Mouse (Mus musculus) heart, embryonic 16.5 days (tissue): ENCODE data around the gene Cd300ld2. TPM values are rescaled to one million over a fixed set of nuclear protein-coding genes. Genes with fewer than 3 reads are reported as not detected.
"Not testable (repeated sequence)": the region's sequence is repeated elsewhere in the genome, so short reads cannot be mapped to it uniquely, and the experiment has no call there.

Experiments
- ATAC-seq: fragments of 200-750 bp; cut with Nextera tagmentation; replicated peaks from 2 replicates; pipeline ENCODE4 v1.8.0; 2017; ENCODE audit warnings: moderate number of reproducible peaks; ENCODE audit not compliant: insufficient read depth, low FRiP score; ENCODE audit errors: extremely low read depth
- H3K27ac ChIP-seq: fragments of 300-500 bp; sonication (generic); 2 replicates; pipeline ENCODE4 v1.5.1; 2014; ENCODE audit warnings: mild to moderate bottlenecking, low read length, control low read depth, moderate library complexity
- H3K27me3 ChIP-seq: fragments of 300-500 bp; sonication (generic); 2 replicates; pipeline ENCODE4 v1.6.1; 2014; ENCODE audit warnings: low read length, mixed read lengths; ENCODE audit not compliant: control insufficient read depth, insufficient read depth
- H3K36me3 ChIP-seq: fragments of 300-500 bp; sonication (generic); 2 replicates; pipeline ENCODE4 v1.6.1; 2014; ENCODE audit not compliant: control insufficient read depth, insufficient read depth
- H3K4me1 ChIP-seq: fragments of 300-500 bp; sonication (generic); 2 replicates; pipeline ENCODE4 v1.6.1; 2014; ENCODE audit warnings: low read length, mixed read lengths; ENCODE audit not compliant: control insufficient read depth, insufficient read depth
- H3K4me2 ChIP-seq: fragments of 300-500 bp; sonication (generic); 2 replicates; pipeline ENCODE4 v1.6.1; 2014; ENCODE audit warnings: low read depth, mild to moderate bottlenecking, control low read depth, low read length
- H3K4me3 ChIP-seq: fragments of 300-500 bp; sonication (generic); 2 replicates; pipeline ENCODE4 v1.5.1; 2014; ENCODE audit warnings: mild to moderate bottlenecking, control low read depth, low read length
- H3K9ac ChIP-seq: fragments of 300-500 bp; sonication (generic); 2 replicates; pipeline ENCODE4 v1.6.1; 2014; ENCODE audit warnings: low read length, control low read depth
- H3K9me3 ChIP-seq: fragments of 300-500 bp; sonication (generic); replicated peaks from 2 replicates; pipeline ENCODE4 v1.6.1; 2016; ENCODE audit warnings: low read length; ENCODE audit not compliant: control insufficient read depth
- WGBS: fragments of 180-500 bp; shearing (Covaris S2); extraction: QIAGEN DNeasy Blood & Tissue Kit; methylation state at CpG from one replicate; pipeline ENCODE4 v1.1.7; 2014; 5-methylcytosine and 5-hydroxymethylcytosine counted together
- polyA plus RNA-seq: library from polyadenylated mRNA; unstranded; fragments of >200 nt; fragmentation: Nextera tagmentation; extraction: Ambion mirVana; gene quantifications from 2 replicates; pipeline ENCODE4 v1.2.1, GENCODE M21; 2015

Cd300ld2 gene
- polyA plus RNA-seq = not detected in 2 replicates

DNA sequence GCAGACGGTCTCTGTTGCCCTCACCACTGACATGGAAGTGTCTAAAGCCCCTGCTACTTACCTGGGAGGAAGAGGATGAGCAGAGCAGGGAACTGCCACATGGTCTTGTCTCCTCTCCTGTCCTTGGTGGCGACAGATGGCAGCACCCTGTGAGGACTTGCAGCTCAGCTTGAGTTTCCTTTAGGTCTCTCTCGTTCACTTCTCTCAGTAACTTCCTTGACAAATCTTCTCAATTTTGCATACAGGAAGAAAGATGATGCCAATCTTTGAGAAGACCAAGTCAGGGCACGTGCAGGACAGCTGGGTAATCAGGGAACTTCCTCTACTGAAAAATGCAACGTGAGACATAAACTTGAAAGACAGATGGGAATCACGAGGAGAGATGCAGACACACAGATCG, at the start of gene Cd300ld2:
Gene Cd300ld2 (minus strand): TSS at position 101 of the 400 bp plus-strand sequence.
- not testable (repeated sequence) for H3K4me3 ChIP-seq, H3K36me3 ChIP-seq, H3K9me3 ChIP-seq, ATAC-seq, H3K27ac ChIP-seq, H3K4me2 ChIP-seq, H3K9ac ChIP-seq, H3K4me1 ChIP-seq, H3K27me3 ChIP-seq
- no CpG with 5 or more reads among the region's 7 CpGs for WGBS

- WGBS = 32% methylated on average over 5 of the region's 5 CpGs
- Histone ChIP-seq H3K4me1 (no peaks in the 10 kb centered on the region), H3K9ac (no peak within 1 kb of the TSS), H3K27ac (no peak within 1 kb of the TSS), H3K36me3 (no peaks in the 10 kb centered on the region), H3K9me3 (no peaks in the 10 kb centered on the region), H3K4me3 (no peak within 1 kb of the TSS), H3K27me3 (no peaks in the 10 kb centered on the region), H3K4me2 (no peak within 1 kb of the TSS)
- ATAC-seq = no peak
Measured at GRCm38 (mm10) chr11:115062077-115062476, 46.1 kb upstream of the Cd300ld2 start, which contains the start of gene Cd300e. Gene Cd300e, minus strand, starts transcription at chr11:115062177.

DNA sequence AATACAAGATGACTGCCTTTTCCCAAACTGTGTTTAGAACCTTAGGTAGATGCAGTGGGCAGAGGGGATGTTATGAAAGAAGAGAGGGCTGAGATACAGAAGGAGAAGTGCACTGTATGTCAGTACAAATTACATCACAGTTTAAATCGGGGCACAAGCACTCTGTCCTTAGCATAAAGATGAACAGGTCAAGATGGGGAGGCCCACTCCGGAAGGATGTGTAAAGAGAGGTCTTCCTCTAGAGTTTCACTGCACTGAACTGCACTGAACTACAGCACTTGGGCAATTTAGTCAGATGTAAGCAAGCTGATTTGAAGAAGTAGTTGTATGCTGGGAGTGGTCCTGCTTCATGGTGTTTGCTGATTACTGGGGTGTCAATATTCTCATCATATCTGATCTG, 43.8 kb upstream of the Cd300ld2 start:
- Histone ChIP-seq H3K4me2 (no peak overlapping the region), H3K27ac (no peak overlapping the region), H3K4me1 (no peaks in the 10 kb centered on the region), H3K9me3 (no peaks in the 10 kb centered on the region), H3K36me3 (no peaks in the 10 kb centered on the region), H3K9ac (no peak overlapping the region), H3K4me3 (no peak overlapping the region), H3K27me3 (no peaks in the 10 kb centered on the region)
- ATAC-seq = no peak
- 66% methylated on average over 2 of the region's 2 CpGs for WGBS

- no peak overlapping the region for H3K27ac ChIP-seq
- H3K4me1 ChIP-seq = no peaks in the 10 kb centered on the region
- H3K27me3 ChIP-seq = no peaks in the 10 kb centered on the region
- H3K4me2 ChIP-seq = no peak overlapping the region
- no peak overlapping the region for H3K9ac ChIP-seq
- 60% methylated on average over 4 of the region's 4 CpGs for WGBS
- no peaks in the 10 kb centered on the region for H3K9me3 ChIP-seq
- H3K36me3 ChIP-seq = no peaks in the 10 kb centered on the region
- no peak overlapping the region for H3K4me3 ChIP-seq
- no peak for ATAC-seq
Measured at GRCm38 (mm10) chr11:115058701-115059100, 42.7 kb upstream of the Cd300ld2 start.

DNA sequence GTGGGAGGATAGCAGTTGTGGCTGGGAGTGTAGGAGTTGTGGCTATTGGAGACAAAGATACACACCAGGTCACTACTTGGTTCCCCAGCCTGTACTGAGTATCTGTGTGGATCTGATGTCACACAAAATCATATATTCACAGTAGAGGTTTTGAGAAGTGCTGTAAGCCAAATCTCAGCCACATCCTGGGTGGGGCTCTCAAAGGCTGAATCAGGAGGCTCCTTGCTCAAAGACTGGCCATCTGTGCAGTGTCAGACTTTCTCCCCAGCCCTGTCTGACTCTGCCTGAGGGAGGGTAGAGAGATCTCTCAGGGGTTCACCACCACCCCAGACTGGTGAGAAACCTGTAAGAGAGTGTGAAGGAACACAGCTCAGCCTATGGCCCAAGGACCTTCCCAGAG, 38.5 kb upstream of the Cd300ld2 start:
- no peak for ATAC-seq
- Histone ChIP-seq H3K4me3 (no peak overlapping the region), H3K9ac (no peak overlapping the region), H3K27ac (no peak overlapping the region), H3K9me3 (no peaks in the 10 kb centered on the region), H3K36me3 (no peaks in the 10 kb centered on the region), H3K4me1 (no peaks in the 10 kb centered on the region), H3K27me3 (no peaks in the 10 kb centered on the region), H3K4me2 (no peak overlapping the region)

- 94% methylated on average over 1 of the region's 1 CpGs for WGBS
- H3K36me3 ChIP-seq = no peaks in the 10 kb centered on the region
- H3K27me3 ChIP-seq = no peaks in the 10 kb centered on the region
- no peaks in the 10 kb centered on the region for H3K4me1 ChIP-seq
- H3K4me2 ChIP-seq = no peak overlapping the region
- no peak overlapping the region for H3K9ac ChIP-seq
- no peaks in the 10 kb centered on the region for H3K9me3 ChIP-seq
- H3K27ac ChIP-seq = no peak overlapping the region
- no peak overlapping the region for H3K4me3 ChIP-seq
- ATAC-seq = no peak
Measured at GRCm38 (mm10) chr11:115052991-115053390, 37.0 kb upstream of the Cd300ld2 start.

- no peaks in the 10 kb centered on the region for H3K36me3 ChIP-seq
- H3K27me3 ChIP-seq = no peaks in the 10 kb centered on the region
- no peak overlapping the region for H3K9ac ChIP-seq
- no peak for ATAC-seq
- no peak overlapping the region for H3K4me2 ChIP-seq
- H3K9me3 ChIP-seq = no peaks in the 10 kb centered on the region
- H3K27ac ChIP-seq = no peak overlapping the region
- H3K4me1 ChIP-seq = no peaks in the 10 kb centered on the region
- no peak overlapping the region for H3K4me3 ChIP-seq
- 2% methylated on average over 9 of the region's 9 CpGs for WGBS
Measured at GRCm38 (mm10) chr11:115052206-115052605, 36.2 kb upstream of the Cd300ld2 start.

GRCm38 (mm10) chr11:115049282-115049895, 33.4 kb upstream of the Cd300ld2 start:
- 37% methylated on average over 3 of the region's 3 CpGs for WGBS

DNA sequence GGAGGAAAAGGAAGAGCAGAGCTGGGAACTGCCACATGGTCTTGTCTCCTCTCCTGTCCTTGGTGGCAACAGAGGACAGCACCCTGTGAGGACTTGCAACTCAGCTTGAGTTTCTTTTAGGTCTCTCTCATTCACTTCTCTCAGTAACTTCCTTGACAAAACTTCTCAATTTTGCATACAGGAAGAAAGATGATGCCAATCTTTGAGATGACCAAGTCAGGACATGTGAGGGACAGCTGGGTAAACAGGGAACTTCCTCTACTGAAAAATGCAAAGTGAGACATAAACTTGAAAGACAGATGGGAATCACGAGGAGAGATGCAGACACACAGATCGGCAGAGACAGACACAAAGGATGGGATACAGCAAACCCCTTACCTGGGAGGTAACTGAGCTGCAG, 32.3 kb upstream of the Cd300ld2 start, which contains the start of gene Cd300ld3:
Gene Cd300ld3 (minus strand): TSS at position 151 of the 400 bp plus-strand sequence.
- 51% methylated on average over 2 of the region's 2 CpGs for WGBS
- Histone ChIP-seq H3K27me3 (no peaks in the 10 kb centered on the region), H3K36me3 (no peaks in the 10 kb centered on the region)

More at GRCm38 (mm10) chr11:115049282-115049895, 33.4 kb upstream of the Cd300ld2 start:
- Histone ChIP-seq H3K4me2 (no peak overlapping the region), H3K4me1 (no peaks in the 10 kb centered on the region), H3K27ac (no peak overlapping the region), H3K9ac (no peak overlapping the region), H3K27me3 (no peaks in the 10 kb centered on the region), H3K9me3 (no peaks in the 10 kb centered on the region), H3K4me3 (no peak overlapping the region), H3K36me3 (no peaks in the 10 kb centered on the region)
- ATAC-seq = no peak

More for the DNA sequence above, 32.3 kb upstream of the Cd300ld2 start, which contains the start of gene Cd300ld3:
- H3K9me3 ChIP-seq = no peaks in the 10 kb centered on the region
- no peak within 1 kb of the TSS for H3K4me2 ChIP-seq
- no peak for ATAC-seq
- H3K4me3 ChIP-seq = no peak within 1 kb of the TSS
- no peak within 1 kb of the TSS for H3K27ac ChIP-seq
- H3K4me1 ChIP-seq = no peaks in the 10 kb centered on the region
- H3K9ac ChIP-seq = no peak within 1 kb of the TSS
